Mouse (Mus musculus): ENCODE measurements around the gene Bicra. TPM values are rescaled to one million over a fixed set of nuclear protein-coding genes. Genes with fewer than 3 reads are reported as not detected.

Bicra gene
- total and polyA plus RNA-seq, 2 experiments from 2014 or later, result 2.4 to 7.2 TPM

GRCm38 (mm10) chr7:16053105-16053504 is 5.4 kb upstream of the Bicra start:
- no peak overlapping the region for H3K9ac ChIP-seq (replicated peaks; ENCODE audit: low read depth, low read length)
- TF ChIP-seq EP300 (IDR thresholded peaks at IDR 0.05; ENCODE audit: low read depth) (0 out of 2 replicates have a peak, but pooled peaks have one; percentile 7), CTCF (IDR thresholded peaks at IDR 0.05; ENCODE audit: low read depth) (no peak)
- DNase-seq (ENCODE audit: low spot score) (no peak), ATAC-seq (ENCODE audit: insufficient read depth, low read depth) (no peak)
- 0 out of 2 replicates have a peak overlapping the region, but pooled peaks have one; percentile 1 for H3K27ac ChIP-seq (ENCODE audit: low read depth)
- peak overlapping the region; percentile 62 for H3K4me3 ChIP-seq (ENCODE audit: low read depth, low read length)
- peak overlapping the region; percentile 71 for H3K4me2 ChIP-seq (ENCODE audit: low read depth, low read length)
- H3K9me3 ChIP-seq (replicated peaks; ENCODE audit: control insufficient read depth, low read length), result no peaks in the 10 kb centered on the region
- no peaks in the 10 kb centered on the region for H3K27me3 ChIP-seq (ENCODE audit: control insufficient read depth, insufficient read depth, low read length)
- H3K4me1 ChIP-seq (ENCODE audit: control insufficient read depth, insufficient read depth), result peaks cover 12% of the 10 kb centered on the region; the same call in 1 of the 2 replicates
- no peaks in the 10 kb centered on the region for H3K36me3 ChIP-seq (replicated peaks; ENCODE audit: control insufficient read depth, insufficient read depth, low read length)
- 13% methylated on average over 6 of the region's 6 CpGs for WGBS

GRCm38 (mm10) chr7:16052684-16053083 is 5.0 kb upstream of the Bicra start:
- Histone ChIP-seq H3K4me2 (ENCODE audit: low read depth, low read length) (peak overlapping the region; percentile 71), H3K27ac (ENCODE audit: low read depth) (peak overlapping the region; percentile 90), H3K9me3 (replicated peaks; ENCODE audit: control insufficient read depth, low read length) (no peaks in the 10 kb centered on the region), H3K4me3 (ENCODE audit: low read depth, low read length) (peak overlapping the region; percentile 62), H3K36me3 (replicated peaks; ENCODE audit: control insufficient read depth, insufficient read depth, low read length) (no peaks in the 10 kb centered on the region), H3K27me3 (ENCODE audit: control insufficient read depth, insufficient read depth, low read length) (no peaks in the 10 kb centered on the region), H3K9ac (replicated peaks; ENCODE audit: low read depth, low read length) (peak overlapping the region; percentile 68), H3K4me1 (ENCODE audit: control insufficient read depth, insufficient read depth) (peaks cover 12% of the 10 kb centered on the region; the same call in 1 of the 2 replicates)
- DNase-seq (ENCODE audit: low spot score), result peak; percentile 98
- TF ChIP-seq EP300 (IDR thresholded peaks at IDR 0.05; ENCODE audit: low read depth) (peak; percentile 39; the same call in 1 of the 2 replicates), CTCF (IDR thresholded peaks at IDR 0.05; ENCODE audit: low read depth) (no peak)
- under 1% methylated on average over 24 of the region's 24 CpGs for WGBS
- peak; percentile 83 for ATAC-seq (ENCODE audit: insufficient read depth, low read depth)

GRCm38 (mm10) chr7:16051883-16052595 is 4.3 kb upstream of the Bicra start:
- DNase-seq (ENCODE audit: low spot score) (peak; percentile 89), ATAC-seq (ENCODE audit: insufficient read depth, low read depth) (peak; percentile 25)
- peak overlapping the region; percentile 71 for H3K4me2 ChIP-seq (ENCODE audit: low read depth, low read length)
- peak overlapping the region; percentile 90 for H3K27ac ChIP-seq (ENCODE audit: low read depth)
- WGBS, result 1% methylated on average over 19 of the region's 19 CpGs
- TF ChIP-seq CTCF (IDR thresholded peaks at IDR 0.05; ENCODE audit: low read depth) (peak; percentile 90), EP300 (IDR thresholded peaks at IDR 0.05; ENCODE audit: low read depth) (no peak)
- peaks cover 12% of the 10 kb centered on the region; the same call in 1 of the 2 replicates for H3K4me1 ChIP-seq (ENCODE audit: control insufficient read depth, insufficient read depth)
- H3K36me3 ChIP-seq (replicated peaks; ENCODE audit: control insufficient read depth, insufficient read depth, low read length), result no peaks in the 10 kb centered on the region
- no peaks in the 10 kb centered on the region for H3K9me3 ChIP-seq (replicated peaks; ENCODE audit: control insufficient read depth, low read length)
- H3K27me3 ChIP-seq (ENCODE audit: control insufficient read depth, insufficient read depth, low read length), result no peaks in the 10 kb centered on the region
- H3K4me3 ChIP-seq (ENCODE audit: low read depth, low read length), result peak overlapping the region; percentile 62
- H3K9ac ChIP-seq (replicated peaks; ENCODE audit: low read depth, low read length), result peak overlapping the region; percentile 68

GRCm38 (mm10) chr7:16050600-16050999 is 2.9 kb upstream of the Bicra start:
- H3K9me3 ChIP-seq (replicated peaks; ENCODE audit: control insufficient read depth, low read length), result no peaks in the 10 kb centered on the region
- TF ChIP-seq EP300 (IDR thresholded peaks at IDR 0.05; ENCODE audit: low read depth), result no peak
- no peak for TF ChIP-seq CTCF (IDR thresholded peaks at IDR 0.05; ENCODE audit: low read depth)
- no peak overlapping the region for H3K27ac ChIP-seq (ENCODE audit: low read depth)
- H3K27me3 ChIP-seq (ENCODE audit: control insufficient read depth, insufficient read depth, low read length), result no peaks in the 10 kb centered on the region
- ATAC-seq (ENCODE audit: insufficient read depth, low read depth), result no peak
- no peak for DNase-seq (ENCODE audit: low spot score)
- no peak overlapping the region for H3K4me2 ChIP-seq (ENCODE audit: low read depth, low read length)
- no peaks in the 10 kb centered on the region for H3K36me3 ChIP-seq (replicated peaks; ENCODE audit: control insufficient read depth, insufficient read depth, low read length)
- no peak overlapping the region for H3K4me3 ChIP-seq (ENCODE audit: low read depth, low read length)
- 79% methylated on average over 3 of the region's 3 CpGs for whole genome bisulfite sequencing
- H3K9ac ChIP-seq (replicated peaks; ENCODE audit: low read depth, low read length), result no peak overlapping the region
- H3K4me1 ChIP-seq (ENCODE audit: control insufficient read depth, insufficient read depth), result peaks cover 19% of the 10 kb centered on the region

GRCm38 (mm10) chr7:16049576-16049915 is 1.8 kb upstream of the Bicra start:
- H3K36me3 ChIP-seq (replicated peaks; ENCODE audit: control insufficient read depth, insufficient read depth, low read length), result no peaks in the 10 kb centered on the region
- peak overlapping the region; percentile 58; the same call in 1 of the 2 replicates for H3K9ac ChIP-seq (replicated peaks; ENCODE audit: low read depth, low read length)
- H3K27me3 ChIP-seq (ENCODE audit: control insufficient read depth, insufficient read depth, low read length), result no peaks in the 10 kb centered on the region
- DNase-seq (ENCODE audit: low spot score) (no peak), ATAC-seq (ENCODE audit: insufficient read depth, low read depth) (no peak)
- H3K4me3 ChIP-seq (ENCODE audit: low read depth, low read length), result peak overlapping the region; percentile 81
- peaks cover 21% of the 10 kb centered on the region for H3K4me1 ChIP-seq (ENCODE audit: control insufficient read depth, insufficient read depth)
- TF ChIP-seq EP300 (IDR thresholded peaks at IDR 0.05; ENCODE audit: low read depth) (no peak), CTCF (IDR thresholded peaks at IDR 0.05; ENCODE audit: low read depth) (no peak)
- no peaks in the 10 kb centered on the region for H3K9me3 ChIP-seq (replicated peaks; ENCODE audit: control insufficient read depth, low read length)
- H3K4me2 ChIP-seq (ENCODE audit: low read depth, low read length), result peak overlapping the region; percentile 82
- 79% methylated on average over 7 of the region's 7 CpGs for WGBS
- H3K27ac ChIP-seq (ENCODE audit: low read depth), result 0 out of 2 replicates have a peak overlapping the region, but pooled peaks have one; percentile 81

Data from heart, postnatal 0 days (tissue).